Mouse (Mus musculus) embryonic facial prominence, embryonic 14.5 days (tissue): ENCODE data around the gene Nfs1. TPM values are rescaled to one million over a fixed set of nuclear protein-coding genes. Genes with fewer than 3 reads are reported as not detected.

Experiments
- ATAC-seq: fragments of 200-750 bp; cut with Nextera tagmentation; 2 replicates; pipeline ENCODE4 v1.8.0; 2017; ENCODE audit warnings: low read depth, moderate number of reproducible peaks, moderate TSS enrichment
- DNase-seq: peaks from one replicate; pipeline ENCODE4 v3.0.0-alpha.2; 2015; ENCODE audit warnings: low spot score
- H3K27ac ChIP-seq: fragments of 300-500 bp; sonication (generic); replicated peaks from 2 replicates; pipeline ENCODE4 v1.5.1; 2014; ENCODE audit warnings: low read depth, mild to moderate bottlenecking, low read length, moderate library complexity
- H3K27me3 ChIP-seq: fragments of 300-500 bp; sonication (generic); replicated peaks from 2 replicates; pipeline ENCODE4 v1.6.1; 2014; ENCODE audit warnings: low read length; ENCODE audit not compliant: control insufficient read depth, insufficient read depth
- H3K36me3 ChIP-seq: fragments of 300-500 bp; sonication (generic); 2 replicates; pipeline ENCODE4 v1.6.1; 2014; ENCODE audit warnings: low read length, mixed read lengths; ENCODE audit not compliant: control insufficient read depth, insufficient read depth
- H3K4me1 ChIP-seq: fragments of 300-500 bp; sonication (generic); 2 replicates; pipeline ENCODE4 v1.6.1; 2014; ENCODE audit warnings: antibody characterized with exemption, low read length; ENCODE audit not compliant: control insufficient read depth, insufficient read depth
- H3K4me2 ChIP-seq: fragments of 300-500 bp; sonication (generic); 2 replicates; pipeline ENCODE4 v1.6.1; 2014; ENCODE audit warnings: low read depth, mild to moderate bottlenecking, low read length, moderate library complexity, mixed read lengths
- H3K4me3 ChIP-seq: fragments of 300-500 bp; sonication (generic); 2 replicates; pipeline ENCODE4 v1.5.1; 2014; ENCODE audit warnings: low read depth, mild to moderate bottlenecking, low read length
- H3K9ac ChIP-seq: fragments of 300-500 bp; sonication (generic); 2 replicates; pipeline ENCODE4 v1.6.1; 2014; ENCODE audit warnings: low read depth, mild to moderate bottlenecking, low read length, moderate library complexity, mixed read lengths
- H3K9me3 ChIP-seq: fragments of 300-500 bp; sonication (generic); 2 replicates; pipeline ENCODE4 v1.6.1; 2016; ENCODE audit warnings: low read length; ENCODE audit not compliant: control insufficient read depth
- WGBS: fragments of 180-500 bp; shearing (Covaris S2); extraction: QIAGEN DNeasy Blood & Tissue Kit; methylation state at CpG from one replicate; pipeline ENCODE4 v1.1.7; 2014; 5-methylcytosine and 5-hydroxymethylcytosine counted together
- polyA plus RNA-seq: library from polyadenylated mRNA; unstranded; fragments of >200 nt; fragmentation: Nextera tagmentation; extraction: Ambion mirVana; gene quantifications from 2 replicates; pipeline ENCODE4 v1.2.1, GENCODE M21; 2014

Gene Nfs1
- polyA plus RNA-seq, 1 experiment from 2014 or later, result 36.0 TPM

- DNase-seq (no peak), ATAC-seq (no peak)
- Histone ChIP-seq H3K27ac (no peak overlapping the region), H3K4me2 (no peak overlapping the region), H3K4me1 (no peaks in the 10 kb centered on the region), H3K9ac (no peak overlapping the region), H3K4me3 (no peak overlapping the region), H3K36me3 (peaks cover 87% of the 10 kb centered on the region), H3K9me3 (no peaks in the 10 kb centered on the region), H3K27me3 (no peaks in the 10 kb centered on the region)
Observed at GRCm38 (mm10) chr2:156151538-156151937, 7.6 kb upstream of the Nfs1 start.

GRCm38 (mm10) chr2:156147316-156147915 is 3.4 kb upstream of the Nfs1 start:
- no peaks in the 10 kb centered on the region for H3K27me3 ChIP-seq
- ATAC-seq (no peak), DNase-seq (no peak)
- WGBS, result 91% methylated on average over 3 of the region's 3 CpGs
- H3K36me3 ChIP-seq, result peaks cover 59% of the 10 kb centered on the region
- peaks cover 4% of the 10 kb centered on the region; the same call in 1 of the 2 replicates for H3K4me1 ChIP-seq
- H3K27ac ChIP-seq, result no peak overlapping the region
- H3K9ac ChIP-seq, result no peak overlapping the region
- no peak overlapping the region for H3K4me2 ChIP-seq
- H3K4me3 ChIP-seq, result no peak overlapping the region
- H3K9me3 ChIP-seq, result no peaks in the 10 kb centered on the region

GRCm38 (mm10) chr2:156146272-156146989 is 2.4 kb upstream of the Nfs1 start:
- Histone ChIP-seq H3K36me3 (peaks cover 50% of the 10 kb centered on the region), H3K27me3 (no peaks in the 10 kb centered on the region), H3K4me3 (no peak overlapping the region), H3K9ac (no peak overlapping the region), H3K9me3 (no peaks in the 10 kb centered on the region), H3K4me1 (peaks cover 4% of the 10 kb centered on the region; the same call in 1 of the 2 replicates), H3K27ac (no peak overlapping the region), H3K4me2 (no peak overlapping the region)
- ATAC-seq (no peak), DNase-seq (no peak)
- 68% methylated on average over 5 of the region's 5 CpGs for WGBS

DNA sequence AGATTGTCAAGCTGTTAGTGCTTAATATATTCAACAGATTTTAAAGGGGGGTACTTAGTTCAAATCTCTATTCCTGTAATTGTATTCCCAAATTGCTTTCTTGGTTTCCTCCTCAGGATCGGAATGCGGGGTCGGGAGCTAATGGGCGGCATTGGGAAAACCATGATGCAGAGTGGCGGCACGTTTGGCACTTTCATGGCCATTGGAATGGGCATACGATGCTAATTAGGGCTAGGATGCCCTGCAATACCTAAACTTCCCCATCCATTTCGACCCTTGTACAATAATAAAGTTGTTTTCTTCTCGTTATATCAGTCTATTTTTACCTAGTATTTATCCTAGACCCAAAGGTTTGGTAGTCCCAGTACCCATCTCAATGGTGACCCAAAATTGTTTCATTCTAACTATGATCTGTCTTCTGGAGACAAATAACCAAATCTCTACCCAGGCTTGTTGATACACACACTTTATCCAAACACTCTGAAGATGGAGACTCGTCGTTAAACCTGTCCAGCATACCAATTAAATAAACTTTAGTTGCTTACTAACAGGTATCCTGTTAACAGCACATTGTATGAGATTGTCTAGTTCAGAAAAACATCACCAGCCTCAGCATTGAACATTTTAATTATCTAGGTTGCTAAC is 1.6 kb upstream of the Nfs1 start:
- H3K4me2 ChIP-seq, result peak overlapping the region; percentile 82
- DNase-seq (no peak), ATAC-seq (no peak)
- no peak overlapping the region for H3K9ac ChIP-seq
- no peaks in the 10 kb centered on the region for H3K27me3 ChIP-seq
- no peaks in the 10 kb centered on the region for H3K9me3 ChIP-seq
- 57% methylated on average over 11 of the region's 11 CpGs for WGBS
- H3K36me3 ChIP-seq, result peaks cover 43% of the 10 kb centered on the region
- no peak overlapping the region for H3K27ac ChIP-seq
- peak overlapping the region; percentile 85; the same call in 1 of the 2 replicates for H3K4me3 ChIP-seq
- H3K4me1 ChIP-seq, result peaks cover 4% of the 10 kb centered on the region; the same call in 1 of the 2 replicates

DNA sequence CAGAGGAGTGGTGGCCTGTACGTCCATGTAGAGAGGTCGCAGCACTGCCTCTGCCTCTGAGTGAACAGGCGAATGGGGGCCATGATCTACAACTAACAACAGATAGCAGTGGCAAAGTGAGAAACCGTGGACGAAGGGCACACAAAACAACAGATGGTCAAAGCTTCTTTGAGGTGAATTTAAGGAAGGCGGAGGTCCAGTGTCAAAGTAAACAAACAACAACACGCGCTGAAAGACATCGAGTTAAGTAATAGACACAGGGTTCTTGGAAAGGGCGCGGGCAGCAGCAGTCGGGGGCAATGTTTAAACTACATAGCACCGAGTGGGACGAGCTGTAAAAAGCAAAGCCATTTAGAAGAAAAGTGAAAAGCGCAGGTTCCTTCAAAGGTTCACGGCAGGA is 619 bp downstream of the Nfs1 start:
- H3K4me1 ChIP-seq, result peaks cover 4% of the 10 kb centered on the region; the same call in 1 of the 2 replicates
- peak overlapping the region; percentile 82 for H3K4me2 ChIP-seq
- 1% methylated on average over 16 of the region's 16 CpGs for WGBS
- ATAC-seq (no peak), DNase-seq (no peak)
- peak overlapping the region; percentile 85 for H3K4me3 ChIP-seq
- peaks cover 23% of the 10 kb centered on the region for H3K36me3 ChIP-seq
- no peaks in the 10 kb centered on the region for H3K27me3 ChIP-seq
- H3K27ac ChIP-seq, result peak overlapping the region; percentile 93
- H3K9ac ChIP-seq, result peak overlapping the region; percentile 91
- no peaks in the 10 kb centered on the region for H3K9me3 ChIP-seq

GRCm38 (mm10) chr2:156142820-156143219 is 1.2 kb downstream of the Nfs1 start:
- peak overlapping the region; percentile 82 for H3K4me2 ChIP-seq
- no peak for ATAC-seq
- no peaks in the 10 kb centered on the region for H3K9me3 ChIP-seq
- H3K27ac ChIP-seq, result no peak overlapping the region
- no peak for DNase-seq
- peaks cover 4% of the 10 kb centered on the region; the same call in 1 of the 2 replicates for H3K4me1 ChIP-seq
- peak overlapping the region; percentile 91; the same call in 1 of the 2 replicates for H3K9ac ChIP-seq
- 91% methylated on average over 2 of the region's 2 CpGs for WGBS
- H3K27me3 ChIP-seq, result no peaks in the 10 kb centered on the region
- H3K36me3 ChIP-seq, result peaks cover 17% of the 10 kb centered on the region
- H3K4me3 ChIP-seq, result peak overlapping the region; percentile 85

DNA sequence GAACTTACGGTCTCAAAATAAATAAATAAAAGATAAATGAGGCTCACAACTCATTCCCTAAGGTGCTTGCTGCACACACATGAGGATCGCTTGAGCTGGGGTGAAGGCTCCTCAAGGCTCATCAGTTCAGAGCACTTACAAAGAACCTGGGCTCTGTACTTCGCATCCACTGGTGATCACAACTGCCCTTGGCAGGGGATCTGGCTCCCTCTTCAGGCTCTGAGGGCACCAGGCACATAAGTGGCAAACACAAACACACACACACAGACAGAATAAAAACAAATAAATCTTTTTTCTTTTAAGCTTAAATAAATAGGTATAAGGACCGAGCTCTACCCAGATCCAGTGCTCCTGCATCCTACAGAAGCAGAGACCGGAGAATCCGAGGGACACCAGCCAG is 8.3 kb downstream of the Nfs1 start:
- Histone ChIP-seq H3K27me3 (no peaks in the 10 kb centered on the region), H3K4me3 (no peak overlapping the region), H3K27ac (no peak overlapping the region), H3K36me3 (peaks cover 18% of the 10 kb centered on the region; the same call in 1 of the 2 replicates), H3K9ac (no peak overlapping the region), H3K4me1 (no peaks in the 10 kb centered on the region), H3K4me2 (no peak overlapping the region), H3K9me3 (no peaks in the 10 kb centered on the region)
- DNase-seq (no peak), ATAC-seq (no peak)
- WGBS, result 84% methylated on average over 6 of the region's 6 CpGs

DNA sequence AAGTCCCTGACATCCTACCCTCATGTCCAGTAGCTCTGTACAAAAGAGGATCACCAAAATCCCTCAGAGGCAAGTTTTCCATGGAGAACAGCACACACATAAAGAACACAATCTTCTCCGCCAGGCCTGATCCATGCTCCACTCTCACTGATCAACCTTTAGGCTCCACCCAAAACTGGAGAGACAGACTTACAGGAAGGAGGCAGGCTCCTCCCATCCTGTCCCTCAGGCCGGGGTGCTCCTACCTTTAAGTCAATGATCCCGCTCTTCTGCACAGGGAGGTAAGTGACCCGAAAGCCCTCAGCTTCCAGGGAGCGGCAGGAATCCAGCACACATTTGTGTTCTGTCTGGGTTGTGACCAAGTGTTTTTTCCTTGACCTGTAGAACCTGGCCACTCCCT is 9.8 kb downstream of the Nfs1 start:
- Histone ChIP-seq H3K27ac (no peak overlapping the region), H3K4me2 (no peak overlapping the region), H3K4me3 (no peak overlapping the region), H3K9me3 (no peaks in the 10 kb centered on the region), H3K36me3 (peaks cover 19% of the 10 kb centered on the region; the same call in 1 of the 2 replicates), H3K4me1 (no peaks in the 10 kb centered on the region), H3K9ac (no peak overlapping the region), H3K27me3 (no peaks in the 10 kb centered on the region)
- WGBS, result 83% methylated on average over 5 of the region's 5 CpGs
- no peak for DNase-seq
- ATAC-seq, result no peak
